Comparison of ENCODE assay signal across 20 mouse cellular contexts in the genomic region with DNA sequence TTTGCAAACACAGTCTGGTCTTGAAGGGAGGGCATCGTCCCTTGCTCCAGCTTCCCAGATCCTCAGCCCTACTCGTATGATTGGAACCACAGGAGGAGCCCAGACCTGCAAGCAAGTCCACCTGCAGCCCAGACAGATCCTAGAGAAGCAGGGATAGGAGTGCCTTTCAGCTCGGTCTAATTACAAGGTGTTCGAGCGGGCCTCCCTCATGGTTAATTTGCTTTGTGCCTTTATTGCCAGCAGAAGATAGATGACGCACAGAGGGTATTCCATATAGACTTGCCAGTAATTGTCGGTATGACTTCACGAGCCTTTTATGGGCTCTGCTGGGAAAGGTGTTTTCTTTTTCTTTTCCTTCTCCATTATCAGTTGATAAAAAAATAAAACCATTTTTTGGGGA.
"Had no signal": no experiment of that assay in that cellular context is flagged by ENCODE, and none has a peak within 500 bp of the region (broad histone marks: within the 10 kb centered on the region; RNA-seq: fewer than 3 reads in every experiment).

No protein-coding gene starts in this region.

- H3K36me3 ChIP-seq: midbrain, embryonic 10.5 days; midbrain, embryonic 12.5 days; neural tube, embryonic 12.5 days; neural tube, embryonic 15.5 days had no signal

- H3K27me3 ChIP-seq: midbrain, embryonic 12.5 days; neural tube, embryonic 12.5 days; neural tube, embryonic 15.5 days had no signal

- H3K4me3 ChIP-seq: midbrain, embryonic 10.5 days; midbrain, embryonic 12.5 days; myocyte; neural tube, embryonic 12.5 days; neural tube, embryonic 15.5 days had no signal

- H3K4me1 ChIP-seq: midbrain, embryonic 10.5 days; neural tube, embryonic 12.5 days had no signal

- H3K9ac ChIP-seq: liver, embryonic 14.5 days; lung, embryonic 14.5 days; midbrain, embryonic 12.5 days; neural tube, embryonic 12.5 days; neural tube, embryonic 15.5 days had no signal

- H3K27ac ChIP-seq: liver, embryonic 14.5 days; midbrain, embryonic 10.5 days; midbrain, embryonic 12.5 days; neural tube, embryonic 12.5 days; neural tube, embryonic 15.5 days had no signal

- H3K4me2 ChIP-seq: lung, embryonic 14.5 days; midbrain, embryonic 12.5 days; neural tube, embryonic 12.5 days; neural tube, embryonic 15.5 days had no signal

- DNase-seq: lung, adult 18-20 months; lung, embryonic 14.5 days; lung, postnatal 10 days; lung, postnatal 4 days; midbrain, embryonic 14.5 days; retina, postnatal 1 day; right cerebral cortex, adult 18-20 months; right cerebral cortex, postnatal 14 days; right cerebral cortex, postnatal 4 days; spleen, adult 18-20 months; thymus, adult 18-20 months; thymus, postnatal 14 days; thymus, postnatal 36 days had no signal

- H3K9me3 ChIP-seq: midbrain, embryonic 10.5 days; midbrain, embryonic 12.5 days; neural tube, embryonic 12.5 days; neural tube, embryonic 15.5 days had no signal

- ATAC-seq: midbrain, embryonic 16.5 days had no signal
